Mouse (Mus musculus): Measurements from ENCODE around the gene Pde8a.

Pde8a gene

GRCm38 (mm10) chr7:81286456-81286855 is 73.1 kb downstream of the Pde8a start:
- DNase-seq = no peak

DNA sequence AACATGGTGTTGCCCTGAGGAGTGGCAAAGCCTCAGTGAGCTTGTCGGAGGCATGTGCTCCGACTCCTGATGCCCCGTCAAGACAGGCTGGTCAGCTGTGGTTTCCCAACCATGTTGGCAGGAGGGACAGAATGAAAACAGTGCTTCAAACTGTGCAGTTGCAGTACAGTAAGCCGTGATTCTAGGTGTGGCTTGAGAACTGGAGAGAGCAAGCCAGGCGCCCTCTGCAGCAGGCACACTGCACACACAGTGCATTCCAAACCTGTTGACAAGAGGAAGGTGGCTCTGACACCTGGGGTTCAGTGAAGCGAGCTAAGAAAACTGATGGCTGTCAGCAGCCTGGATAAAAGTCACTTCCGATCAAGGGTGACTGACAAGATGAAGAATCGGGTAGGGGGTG is 73.5 kb downstream of the Pde8a start:
- no peak for DNase-seq

- no peak for DNase-seq
Observed at GRCm38 (mm10) chr7:81295169-81295568, 81.8 kb downstream of the Pde8a start.

DNA sequence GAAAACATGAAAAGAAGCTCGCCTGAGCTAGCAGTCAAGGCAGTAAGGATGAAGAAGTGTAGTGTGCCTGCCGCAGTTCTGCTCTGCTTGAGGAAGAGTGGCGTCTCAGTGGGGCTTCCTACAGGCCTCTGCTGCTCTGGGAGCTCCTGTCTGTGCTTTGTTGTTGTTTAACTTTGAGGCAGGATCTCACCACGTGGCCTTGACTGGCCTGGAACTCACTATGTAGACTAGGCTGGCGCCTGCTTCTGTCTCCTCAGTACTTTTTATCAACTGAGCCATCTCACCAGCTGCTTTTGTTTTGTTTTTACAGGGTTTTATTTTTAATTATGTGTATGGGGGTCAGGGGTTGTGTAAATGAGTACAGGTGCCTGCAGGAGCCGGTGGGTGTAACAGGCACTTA is 84.8 kb downstream of the Pde8a start:
- DNase-seq = no peak

- DNase-seq = no peak
Observed at GRCm38 (mm10) chr7:81301323-81301722, 87.9 kb downstream of the Pde8a start.

DNA sequence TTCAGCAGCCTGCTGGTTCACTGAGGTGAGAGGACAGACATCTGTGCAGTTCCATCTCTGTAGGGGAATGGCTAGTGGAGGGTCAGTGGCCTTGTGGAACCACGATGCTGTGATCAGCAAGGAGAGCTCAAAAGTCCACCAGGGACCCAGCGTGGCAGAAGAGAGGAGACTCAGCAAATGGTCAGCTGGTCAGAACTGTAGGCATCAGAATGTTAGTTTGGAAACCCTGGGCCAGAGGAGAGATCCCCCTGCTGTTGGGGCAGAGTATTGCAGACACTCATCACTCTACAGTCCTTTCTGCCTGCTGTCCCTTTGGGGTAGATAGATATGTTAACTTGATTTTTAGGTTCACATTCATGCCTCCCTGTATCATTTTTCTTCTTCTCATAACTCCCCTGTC is 90.3 kb downstream of the Pde8a start:
- DNase-seq = no peak

DNA sequence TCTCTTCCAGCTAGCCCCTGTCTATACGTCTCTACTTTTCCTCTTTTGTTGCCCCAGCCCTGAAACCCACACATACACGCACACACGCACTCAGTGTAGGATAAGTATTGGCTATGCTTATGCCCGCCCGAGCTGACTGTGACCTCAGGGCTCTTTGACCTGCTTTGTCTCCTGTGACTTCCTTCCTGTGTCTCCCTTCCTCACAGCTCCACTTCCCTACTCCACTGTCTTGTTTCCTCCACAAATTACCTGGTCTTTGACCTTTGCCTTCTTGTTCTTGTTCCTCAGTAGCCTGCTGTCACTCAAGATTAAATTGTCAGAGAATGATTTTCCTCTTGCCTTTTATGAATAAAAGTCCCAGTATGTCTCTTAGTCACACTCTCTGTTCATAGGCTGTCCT is 90.7 kb downstream of the Pde8a start:
- DNase-seq = no peak

GRCm38 (mm10) chr7:81304675-81305074 is 91.3 kb downstream of the Pde8a start:
- no peak for DNase-seq

GRCm38 (mm10) chr7:81307735-81308134 is 94.3 kb downstream of the Pde8a start:
- peak; percentile 18 to 49 for DNase-seq

DNA sequence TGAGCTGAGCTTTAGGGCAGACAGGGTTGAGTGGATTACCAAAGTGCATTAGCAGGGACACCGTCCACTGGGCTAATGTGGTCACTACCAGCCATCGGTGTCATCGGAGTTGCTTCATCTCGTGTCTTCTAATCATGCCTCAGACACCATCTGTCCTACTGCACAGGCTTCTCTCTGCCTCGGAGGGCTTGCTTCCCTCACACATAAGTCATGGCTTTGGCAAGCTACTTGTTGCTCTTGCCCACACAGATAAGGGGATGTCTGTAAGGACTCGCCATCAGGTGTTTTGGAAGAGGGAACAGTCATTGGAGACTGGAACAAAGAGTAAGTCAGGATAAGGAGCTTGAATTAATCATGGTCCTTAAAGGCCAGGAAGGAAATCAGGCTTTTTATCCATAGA is 95.9 kb downstream of the Pde8a start:
- no peak for DNase-seq

GRCm38 (mm10) chr7:81311130-81311529 is 97.7 kb downstream of the Pde8a start:
- no peak for DNase-seq

DNA sequence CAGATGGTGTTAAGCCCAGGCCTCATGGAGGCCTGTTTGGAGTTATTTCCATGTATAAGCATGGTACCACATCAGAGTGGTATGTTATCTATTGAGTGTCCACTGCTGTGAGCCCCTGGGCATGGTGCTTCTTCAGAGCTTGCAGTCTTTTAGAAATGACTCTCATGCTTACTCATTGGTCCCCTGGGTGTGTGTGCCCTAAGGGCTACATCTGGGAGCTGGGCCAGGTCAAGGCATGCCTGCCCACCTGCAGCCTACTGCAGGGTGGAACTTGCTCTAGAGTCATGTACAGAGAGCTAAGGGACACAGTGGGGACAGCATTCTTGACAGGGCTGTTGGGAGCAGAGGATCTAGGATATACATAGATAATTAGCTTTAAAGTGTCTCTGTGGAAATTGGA is 98.2 kb downstream of the Pde8a start:
- DNase-seq = no peak

DNA sequence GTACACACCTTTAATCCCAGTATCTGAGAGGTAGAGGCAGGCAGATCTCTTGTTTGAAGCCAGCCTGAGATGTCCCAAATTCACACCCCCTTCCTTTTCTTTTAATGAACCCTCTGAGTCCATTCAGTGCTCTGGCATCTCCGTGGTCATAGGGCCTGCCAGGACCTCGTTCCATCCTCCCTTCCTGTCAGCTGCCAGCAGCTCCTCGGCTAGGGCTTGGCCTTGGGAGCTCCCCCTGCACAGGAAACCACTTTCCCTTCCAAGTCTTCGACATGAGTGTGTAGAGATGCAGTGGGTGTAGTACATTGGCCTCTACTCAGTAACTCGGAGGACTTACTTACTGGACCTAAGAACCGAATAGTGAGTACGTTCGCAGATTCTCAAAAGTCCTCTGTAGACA is 102.2 kb downstream of the Pde8a start:
- no peak for DNase-seq

DNA sequence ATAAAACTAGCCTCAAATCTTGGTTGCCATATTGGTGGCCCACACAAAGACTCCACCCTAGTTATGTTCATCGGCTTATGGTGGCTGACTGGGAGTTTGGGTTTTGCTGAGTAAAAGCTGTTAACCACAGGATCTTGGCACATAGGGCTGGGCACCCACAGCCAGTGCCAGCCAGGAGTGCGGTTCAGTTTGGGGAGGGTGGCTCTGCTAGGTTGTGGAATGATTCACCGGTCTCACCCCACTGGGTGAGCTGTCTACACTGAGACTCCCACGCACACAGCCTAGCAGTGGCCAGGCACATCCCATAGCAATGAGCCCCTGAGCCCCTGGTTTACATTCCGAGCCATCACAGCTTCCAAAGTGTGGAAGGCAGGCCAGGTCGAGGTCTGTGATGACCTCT is 106.4 kb downstream of the Pde8a start:
- no peak for DNase-seq

GRCm38 (mm10) chr7:81321776-81322175 is 108.4 kb downstream of the Pde8a start:
- no peak for DNase-seq

DNA sequence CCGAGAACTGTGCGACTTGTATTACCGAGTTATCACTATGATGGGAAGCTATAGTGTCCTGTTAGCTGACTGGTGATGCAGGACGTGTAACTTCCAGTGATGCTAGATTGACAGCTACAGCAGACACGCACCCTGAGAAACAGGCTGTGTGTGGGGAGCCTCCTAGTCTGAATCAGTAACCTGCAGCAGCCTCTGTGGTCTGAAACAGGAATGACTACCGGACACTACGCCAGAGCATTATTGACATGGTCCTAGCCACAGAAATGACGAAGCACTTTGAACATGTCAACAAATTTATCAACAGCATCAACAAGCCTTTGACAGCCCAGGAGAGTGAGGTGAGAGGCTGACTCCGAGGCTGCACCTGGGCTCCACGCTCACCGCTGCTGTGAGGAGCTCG is 112.6 kb downstream of the Pde8a start:
- no peak for DNase-seq

DNA sequence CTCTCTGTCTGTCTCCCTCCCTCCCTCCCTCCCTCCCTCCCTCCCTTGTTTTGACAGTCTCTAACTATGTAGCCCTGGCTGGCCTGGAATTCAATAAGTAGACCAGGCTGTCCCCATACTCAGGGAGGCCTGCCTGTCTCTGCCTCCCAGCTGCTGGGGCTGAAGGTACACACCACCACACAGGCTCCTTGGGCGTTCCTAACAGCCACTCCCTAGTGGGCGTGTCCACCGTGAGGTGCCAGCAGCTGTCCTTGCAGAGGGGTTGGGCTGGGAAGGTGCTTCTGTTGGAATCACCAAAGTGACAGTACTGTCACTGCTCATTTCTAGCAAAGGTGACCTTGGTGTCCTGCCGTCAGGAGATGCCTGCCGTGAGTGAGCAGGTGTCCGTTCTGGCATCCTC is 113.5 kb downstream of the Pde8a start:
- DNase-seq = peak in 1 of 2 experiments; percentile 18

DNA sequence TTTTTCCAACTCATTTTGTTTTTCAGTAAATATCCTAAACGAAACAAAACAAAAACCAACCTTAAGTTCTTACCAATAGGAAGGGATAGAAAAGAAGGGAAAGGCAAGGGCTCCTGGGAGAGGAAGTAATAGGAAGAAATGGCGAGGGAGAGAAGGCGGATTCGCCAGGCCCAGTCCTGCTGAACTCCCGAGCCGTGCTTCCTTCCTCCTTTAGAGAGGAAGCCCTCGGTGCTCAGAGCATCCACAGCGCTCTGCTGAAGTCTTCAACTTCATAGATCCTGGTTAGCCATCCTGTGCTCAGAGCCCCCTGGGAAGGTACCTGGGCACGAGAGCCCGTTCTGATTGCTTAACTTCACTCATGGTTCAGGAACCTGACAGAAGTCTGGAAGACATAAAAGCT is 114.3 kb downstream of the Pde8a start:
- DNase-seq = no peak

- DNase-seq = no peak
Observed at GRCm38 (mm10) chr7:81330767-81331166, 117.4 kb downstream of the Pde8a start.

DNA sequence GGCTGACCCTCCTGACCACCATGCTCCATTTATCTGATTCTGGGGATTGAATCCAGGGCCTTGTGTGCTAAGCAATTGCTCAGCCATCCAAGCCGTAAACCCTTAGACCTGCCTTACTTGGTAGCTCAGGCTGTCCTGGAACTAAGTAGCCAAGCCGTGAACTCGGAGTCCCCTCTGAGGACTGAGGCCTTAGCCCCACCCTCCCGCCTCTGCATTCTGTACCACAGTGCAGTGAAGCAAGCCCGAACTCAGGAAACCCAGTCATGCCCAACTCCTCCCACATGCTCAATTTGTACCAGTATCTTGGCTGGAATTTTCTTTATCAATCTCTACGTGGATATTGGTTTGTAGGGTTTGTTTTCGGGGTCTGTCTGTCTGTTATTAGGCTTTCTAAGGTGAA is 118.5 kb downstream of the Pde8a start:
- no peak for DNase-seq

DNA sequence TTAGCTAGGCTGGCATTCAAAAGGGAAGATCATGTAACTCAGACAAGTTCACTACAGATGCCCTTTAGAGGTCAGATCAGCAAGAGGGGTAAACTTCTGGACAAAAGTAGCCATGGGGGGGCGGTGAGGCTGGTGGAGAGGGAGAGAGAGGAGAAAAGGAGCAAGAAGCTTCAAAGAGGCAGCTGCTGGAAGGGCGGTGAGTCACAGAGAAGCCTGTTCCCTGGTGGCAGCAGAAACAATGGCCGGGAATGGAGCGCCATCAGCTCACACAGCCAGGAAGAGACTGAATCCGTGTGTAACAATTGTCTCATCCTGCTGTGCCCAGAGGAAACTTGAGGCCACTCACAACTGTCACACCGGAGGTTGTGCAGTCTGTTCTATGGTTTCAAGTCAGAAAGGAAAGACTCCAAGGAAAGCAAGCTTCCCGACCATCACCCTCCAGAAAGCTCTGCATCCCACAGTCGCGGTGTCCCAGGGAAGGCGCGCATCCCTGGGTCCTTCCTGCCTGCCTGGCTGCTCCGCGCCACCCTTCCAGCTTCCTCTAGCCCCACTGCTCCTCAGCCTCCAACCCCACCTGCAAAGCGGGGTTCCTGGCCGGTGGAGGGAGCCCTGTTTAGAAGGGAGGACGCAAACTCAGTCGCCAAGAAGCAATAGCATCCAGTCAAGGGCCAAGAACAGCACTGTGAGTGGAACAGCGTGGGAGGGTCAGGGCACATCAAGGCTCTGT is 122.5 kb downstream of the Pde8a start:
- no peak for DNase-seq

DNA sequence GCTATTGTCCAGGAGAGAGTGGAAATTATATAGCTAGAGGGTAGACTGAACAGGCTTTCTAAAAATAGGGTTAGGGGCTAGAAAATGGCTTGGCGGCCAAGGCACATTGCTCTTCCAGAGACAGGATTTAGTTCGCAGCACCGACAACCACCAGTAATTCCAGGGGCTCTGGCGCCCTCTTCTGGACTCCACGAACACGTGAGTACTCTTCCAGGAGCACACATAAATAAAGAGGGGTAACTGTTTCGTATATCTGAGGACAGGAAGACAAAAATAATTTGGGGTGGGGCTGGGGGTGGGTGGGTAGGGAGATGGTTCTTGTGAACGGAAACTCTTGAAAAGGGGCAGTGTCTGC is 123.0 kb downstream of the Pde8a start:
- peak; percentile 43 to 68 for DNase-seq

- no peak for DNase-seq
Observed at GRCm38 (mm10) chr7:81337785-81338521, 124.6 kb downstream of the Pde8a start.

- DNase-seq = no peak
Observed at GRCm38 (mm10) chr7:81338522-81338873, 125.1 kb downstream of the Pde8a start.

DNA sequence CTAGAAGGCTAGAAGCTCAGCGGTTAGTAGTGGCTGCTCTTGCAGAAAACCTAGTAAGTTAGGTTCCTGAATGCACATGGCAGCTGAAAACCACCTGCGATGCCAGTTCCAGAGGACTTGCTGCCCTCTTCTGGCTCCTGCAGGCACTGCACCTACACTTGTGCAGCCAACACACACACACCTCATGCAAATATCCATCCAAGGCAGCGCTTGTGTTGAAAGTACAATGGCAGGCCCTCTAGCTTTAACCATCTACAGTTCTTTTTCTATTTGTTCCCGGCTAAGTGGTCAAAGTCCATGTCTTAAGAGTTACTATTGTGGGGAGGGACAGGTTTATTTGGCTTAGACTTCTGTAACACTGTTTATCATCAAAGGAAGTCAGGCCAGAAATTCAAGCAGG is 126.4 kb downstream of the Pde8a start:
- peak in 1 of 2 experiments; percentile 59 for DNase-seq

Measured in cerebellum, postnatal 25 days (tissue).